Mouse (Mus musculus): ENCODE measurements around the gene Ptprk. TPM values are rescaled to one million over a fixed set of nuclear protein-coding genes. Genes with fewer than 3 reads are reported as not detected.
A peak's percentile ranks its signal among the peaks of the same experiment; 100 is the strongest.

Ptprk gene
- 35.5 and 37.8 TPM in 2 replicates for polyA plus RNA-seq (2015; fragmentation: Nextera tagmentation; extraction: Ambion mirVana)

GRCm38 (mm10) chr10:28074653-28075451 lies at the start of gene Ptprk:
Ptprk (plus strand) TSS chr10:28074820.
- H3K4me1 ChIP-seq, result peaks cover 14% of the 10 kb centered on the region
- no peaks in the 10 kb centered on the region for H3K36me3 ChIP-seq
- H3K9me3 ChIP-seq, result no peaks in the 10 kb centered on the region
- H3K27ac ChIP-seq, result peak within 1 kb of the TSS; percentile 89
- H3K27me3 ChIP-seq, result no peaks in the 10 kb centered on the region
- H3K4me2 ChIP-seq (replicated peaks), result peak within 1 kb of the TSS; percentile 89
- ATAC-seq (ENCODE audit: low FRiP score, low read depth), result peak; percentile 98
- under 1% methylated on average over 76 of the region's 77 CpGs for WGBS
- H3K4me3 ChIP-seq, result peak within 1 kb of the TSS; percentile 75
- H3K9ac ChIP-seq, result peak within 1 kb of the TSS; percentile 83

GRCm38 (mm10) chr10:28027791-28028190 lies 46.8 kb upstream of the Ptprk start:
- Histone ChIP-seq H3K36me3 (no peaks in the 10 kb centered on the region), H3K4me3 (no peak overlapping the region), H3K27me3 (no peaks in the 10 kb centered on the region), H3K27ac (no peak overlapping the region), H3K9ac (no peak overlapping the region), H3K9me3 (no peaks in the 10 kb centered on the region), H3K4me2 (replicated peaks) (no peak overlapping the region), H3K4me1 (no peaks in the 10 kb centered on the region)
- ATAC-seq (ENCODE audit: low FRiP score, low read depth), result no peak
- 76% methylated on average over 2 of the region's 2 CpGs for WGBS

- Histone ChIP-seq H3K27me3 (no peaks in the 10 kb centered on the region), H3K36me3 (no peaks in the 10 kb centered on the region), H3K27ac (no peak overlapping the region), H3K9me3 (no peaks in the 10 kb centered on the region), H3K4me1 (no peaks in the 10 kb centered on the region), H3K4me2 (replicated peaks) (no peak overlapping the region), H3K9ac (no peak overlapping the region), H3K4me3 (no peak overlapping the region)
- WGBS, result 94% methylated on average over 1 of the region's 1 CpGs
- no peak for ATAC-seq (ENCODE audit: low FRiP score, low read depth)
These were observed 38.2 kb upstream of the Ptprk start for GRCm38 (mm10) chr10:28036456-28036855.

GRCm38 (mm10) chr10:28054764-28055163 lies 19.9 kb upstream of the Ptprk start:
- Histone ChIP-seq H3K27ac (no peak overlapping the region), H3K4me2 (replicated peaks) (no peak overlapping the region), H3K9me3 (no peaks in the 10 kb centered on the region), H3K27me3 (no peaks in the 10 kb centered on the region), H3K4me1 (no peaks in the 10 kb centered on the region), H3K9ac (no peak overlapping the region), H3K36me3 (no peaks in the 10 kb centered on the region), H3K4me3 (no peak overlapping the region)
- WGBS, result 36% methylated on average over 4 of the region's 4 CpGs
- ATAC-seq (ENCODE audit: low FRiP score, low read depth), result no peak

GRCm38 (mm10) chr10:28059222-28059621 lies 15.4 kb upstream of the Ptprk start:
- Histone ChIP-seq H3K9ac (no peak overlapping the region), H3K9me3 (peaks cover 3% of the 10 kb centered on the region; the same call in 1 of the 2 replicates), H3K4me2 (replicated peaks) (no peak overlapping the region), H3K27me3 (no peaks in the 10 kb centered on the region), H3K4me1 (no peaks in the 10 kb centered on the region), H3K36me3 (no peaks in the 10 kb centered on the region), H3K4me3 (no peak overlapping the region), H3K27ac (no peak overlapping the region)
- WGBS, result 82% methylated on average over 1 of the region's 1 CpGs
- no peak for ATAC-seq (ENCODE audit: low FRiP score, low read depth)

GRCm38 (mm10) chr10:28067997-28068396 lies 6.6 kb upstream of the Ptprk start:
- Histone ChIP-seq H3K4me1 (peaks cover 16% of the 10 kb centered on the region), H3K4me3 (no peak overlapping the region), H3K9me3 (peaks cover 3% of the 10 kb centered on the region; the same call in 1 of the 2 replicates), H3K27me3 (no peaks in the 10 kb centered on the region), H3K27ac (no peak overlapping the region), H3K9ac (no peak overlapping the region), H3K36me3 (no peaks in the 10 kb centered on the region), H3K4me2 (replicated peaks) (no peak overlapping the region)
- 75% methylated on average over 5 of the region's 5 CpGs for WGBS
- no peak for ATAC-seq (ENCODE audit: low FRiP score, low read depth)

GRCm38 (mm10) chr10:28073991-28074652 lies 498 bp upstream of the Ptprk start:
- no peaks in the 10 kb centered on the region for H3K27me3 ChIP-seq
- peak overlapping the region; percentile 83 for H3K9ac ChIP-seq
- peak overlapping the region; percentile 89 for H3K4me2 ChIP-seq (replicated peaks)
- no peaks in the 10 kb centered on the region for H3K9me3 ChIP-seq
- ATAC-seq (ENCODE audit: low FRiP score, low read depth), result peak; percentile 58; the same call in 1 of the 2 replicates
- H3K27ac ChIP-seq, result peak overlapping the region; percentile 89
- WGBS, result under 1% methylated on average over 26 of the region's 26 CpGs
- peak overlapping the region; percentile 75 for H3K4me3 ChIP-seq
- no peaks in the 10 kb centered on the region for H3K36me3 ChIP-seq
- peaks cover 21% of the 10 kb centered on the region for H3K4me1 ChIP-seq

- H3K27me3 ChIP-seq, result no peaks in the 10 kb centered on the region
- WGBS, result under 1% methylated on average over 22 of the region's 22 CpGs
- peak overlapping the region; percentile 89 for H3K4me2 ChIP-seq (replicated peaks)
- peak overlapping the region; percentile 89 for H3K27ac ChIP-seq
- ATAC-seq (ENCODE audit: low FRiP score, low read depth), result no peak
- no peaks in the 10 kb centered on the region for H3K36me3 ChIP-seq
- peak overlapping the region; percentile 83 for H3K9ac ChIP-seq
- H3K4me1 ChIP-seq, result peaks cover 13% of the 10 kb centered on the region
- H3K4me3 ChIP-seq, result peak overlapping the region; percentile 75
- no peaks in the 10 kb centered on the region for H3K9me3 ChIP-seq
These were observed 943 bp downstream of the Ptprk start for GRCm38 (mm10) chr10:28075491-28076035.

- peak overlapping the region; percentile 83 for H3K9ac ChIP-seq
- H3K4me3 ChIP-seq, result peak overlapping the region; percentile 75
- no peaks in the 10 kb centered on the region for H3K36me3 ChIP-seq
- peak overlapping the region; percentile 89; the same call in 1 of the 2 replicates for H3K27ac ChIP-seq
- H3K4me1 ChIP-seq, result peaks cover 13% of the 10 kb centered on the region
- WGBS, result 1% methylated on average over 30 of the region's 30 CpGs
- H3K4me2 ChIP-seq (replicated peaks), result peak overlapping the region; percentile 89
- no peaks in the 10 kb centered on the region for H3K27me3 ChIP-seq
- no peaks in the 10 kb centered on the region for H3K9me3 ChIP-seq
- ATAC-seq (ENCODE audit: low FRiP score, low read depth), result no peak
These were observed 1.6 kb downstream of the Ptprk start for GRCm38 (mm10) chr10:28076036-28076855.

- H3K9me3 ChIP-seq, result no peaks in the 10 kb centered on the region
- H3K4me3 ChIP-seq, result no peak overlapping the region
- H3K27ac ChIP-seq, result no peak overlapping the region
- WGBS, result 86% methylated on average over 1 of the region's 1 CpGs
- ATAC-seq (ENCODE audit: low FRiP score, low read depth), result no peak
- no peak overlapping the region for H3K9ac ChIP-seq
- H3K27me3 ChIP-seq, result no peaks in the 10 kb centered on the region
- no peaks in the 10 kb centered on the region for H3K36me3 ChIP-seq
- peaks cover 15% of the 10 kb centered on the region for H3K4me1 ChIP-seq
- no peak overlapping the region for H3K4me2 ChIP-seq (replicated peaks)
These were observed 3.6 kb downstream of the Ptprk start for GRCm38 (mm10) chr10:28078270-28078669.

- no peaks in the 10 kb centered on the region for H3K36me3 ChIP-seq
- no peaks in the 10 kb centered on the region for H3K9me3 ChIP-seq
- no peak overlapping the region for H3K4me3 ChIP-seq
- H3K4me1 ChIP-seq, result peaks cover 11% of the 10 kb centered on the region
- no peak overlapping the region for H3K27ac ChIP-seq
- ATAC-seq (ENCODE audit: low FRiP score, low read depth), result no peak
- no peaks in the 10 kb centered on the region for H3K27me3 ChIP-seq
- no peak overlapping the region for H3K4me2 ChIP-seq (replicated peaks)
- 91% methylated on average over 2 of the region's 2 CpGs for WGBS
- H3K9ac ChIP-seq, result no peak overlapping the region
These were observed 6.6 kb downstream of the Ptprk start for GRCm38 (mm10) chr10:28081221-28081620.

All from limb, embryonic 13.5 days (tissue).